Mouse (Mus musculus): Measurements from ENCODE around the gene Abca14. TPM values are rescaled to one million over a fixed set of nuclear protein-coding genes. Genes with fewer than 3 reads are reported as not detected.

Gene Abca14
- polyA plus RNA-seq (2015; fragmentation: Nextera tagmentation; extraction: Ambion mirVana) = not detected in 2 replicates

- H3K4me2 ChIP-seq (replicated peaks; ENCODE audit: low read depth, low read length) = no peak within 1 kb of the TSS; the same call in 1 of the 2 replicates
- 0 out of 2 replicates have a peak, but pooled peaks cover 3% of the 10 kb centered on the region for H3K27me3 ChIP-seq (ENCODE audit: insufficient read depth, low read length)
- no peaks in the 10 kb centered on the region for H3K36me3 ChIP-seq (ENCODE audit: insufficient read depth, low read length)
- H3K9ac ChIP-seq (replicated peaks; ENCODE audit: low read length) = no peak within 1 kb of the TSS
- peaks cover 5% of the 10 kb centered on the region for H3K4me1 ChIP-seq (ENCODE audit: insufficient read depth, low read length)
- H3K9me3 ChIP-seq (ENCODE audit: low read length) = no peaks in the 10 kb centered on the region
- no peak within 1 kb of the TSS for H3K27ac ChIP-seq (ENCODE audit: low read length)
- 4% methylated on average over 26 of the region's 26 CpGs for WGBS
- no peak within 1 kb of the TSS for H3K4me3 ChIP-seq (ENCODE audit: low read length)
- peak; percentile 92 for ATAC-seq (ENCODE audit: low FRiP score, low TSS enrichment)
Observed at GRCm38 (mm10) chr7:120203789-120204188, at the start of gene Abca14. Gene Abca14 (plus strand): TSS chr7:120203961.

GRCm38 (mm10) chr7:120156841-120157409, 46.8 kb upstream of the Abca14 start:
- Histone ChIP-seq H3K27me3 (ENCODE audit: insufficient read depth, low read length) (no peaks in the 10 kb centered on the region), H3K4me3 (ENCODE audit: low read length) (no peak overlapping the region), H3K36me3 (ENCODE audit: insufficient read depth, low read length) (no peaks in the 10 kb centered on the region), H3K4me2 (replicated peaks; ENCODE audit: low read depth, low read length) (no peak overlapping the region), H3K9ac (replicated peaks; ENCODE audit: low read length) (no peak overlapping the region), H3K4me1 (ENCODE audit: insufficient read depth, low read length) (0 out of 2 replicates have a peak, but pooled peaks cover 3% of the 10 kb centered on the region), H3K27ac (ENCODE audit: low read length) (no peak overlapping the region), H3K9me3 (ENCODE audit: low read length) (no peaks in the 10 kb centered on the region)
- WGBS = 45% methylated on average over 2 of the region's 2 CpGs
- no peak for ATAC-seq (ENCODE audit: low FRiP score, low TSS enrichment)

- 0 out of 2 replicates have a peak, but pooled peaks cover 3% of the 10 kb centered on the region for H3K4me1 ChIP-seq (ENCODE audit: insufficient read depth, low read length)
- no peak for ATAC-seq (ENCODE audit: low FRiP score, low TSS enrichment)
- H3K36me3 ChIP-seq (ENCODE audit: insufficient read depth, low read length) = no peaks in the 10 kb centered on the region
- H3K4me2 ChIP-seq (replicated peaks; ENCODE audit: low read depth, low read length) = no peak overlapping the region
- H3K27me3 ChIP-seq (ENCODE audit: insufficient read depth, low read length) = no peaks in the 10 kb centered on the region
- no peak overlapping the region for H3K27ac ChIP-seq (ENCODE audit: low read length)
- no peak overlapping the region for H3K9ac ChIP-seq (replicated peaks; ENCODE audit: low read length)
- 55% methylated on average over 5 of the region's 5 CpGs for WGBS
- no peak overlapping the region for H3K4me3 ChIP-seq (ENCODE audit: low read length)
- H3K9me3 ChIP-seq (ENCODE audit: low read length) = no peaks in the 10 kb centered on the region
Observed at GRCm38 (mm10) chr7:120157575-120158061, 46.1 kb upstream of the Abca14 start.

GRCm38 (mm10) chr7:120158121-120158613, 45.6 kb upstream of the Abca14 start:
- H3K4me2 ChIP-seq (replicated peaks; ENCODE audit: low read depth, low read length) = no peak overlapping the region
- no peaks in the 10 kb centered on the region for H3K9me3 ChIP-seq (ENCODE audit: low read length)
- no peaks in the 10 kb centered on the region for H3K27me3 ChIP-seq (ENCODE audit: insufficient read depth, low read length)
- H3K36me3 ChIP-seq (ENCODE audit: insufficient read depth, low read length) = no peaks in the 10 kb centered on the region
- H3K27ac ChIP-seq (ENCODE audit: low read length) = no peak overlapping the region
- ATAC-seq (ENCODE audit: low FRiP score, low TSS enrichment) = no peak
- H3K9ac ChIP-seq (replicated peaks; ENCODE audit: low read length) = no peak overlapping the region
- H3K4me1 ChIP-seq (ENCODE audit: insufficient read depth, low read length) = 0 out of 2 replicates have a peak, but pooled peaks cover 3% of the 10 kb centered on the region
- H3K4me3 ChIP-seq (ENCODE audit: low read length) = no peak overlapping the region
- 47% methylated on average over 4 of the region's 4 CpGs for WGBS

GRCm38 (mm10) chr7:120163581-120164251, 40.0 kb upstream of the Abca14 start:
- no peaks in the 10 kb centered on the region for H3K36me3 ChIP-seq (ENCODE audit: insufficient read depth, low read length)
- ATAC-seq (ENCODE audit: low FRiP score, low TSS enrichment) = 0 out of 2 replicates have a peak, but pooled peaks have one; percentile 46
- no peak overlapping the region for H3K27ac ChIP-seq (ENCODE audit: low read length)
- H3K9ac ChIP-seq (replicated peaks; ENCODE audit: low read length) = no peak overlapping the region
- H3K27me3 ChIP-seq (ENCODE audit: insufficient read depth, low read length) = no peaks in the 10 kb centered on the region
- no peaks in the 10 kb centered on the region for H3K9me3 ChIP-seq (ENCODE audit: low read length)
- H3K4me2 ChIP-seq (replicated peaks; ENCODE audit: low read depth, low read length) = no peak overlapping the region
- H3K4me3 ChIP-seq (ENCODE audit: low read length) = no peak overlapping the region
- no peaks in the 10 kb centered on the region for H3K4me1 ChIP-seq (ENCODE audit: insufficient read depth, low read length)
- WGBS = 85% methylated on average over 11 of the region's 11 CpGs

GRCm38 (mm10) chr7:120172188-120172700, 31.5 kb upstream of the Abca14 start:
- no peak for ATAC-seq (ENCODE audit: low FRiP score, low TSS enrichment)
- no peaks in the 10 kb centered on the region for H3K36me3 ChIP-seq (ENCODE audit: insufficient read depth, low read length)
- H3K9me3 ChIP-seq (ENCODE audit: low read length) = no peaks in the 10 kb centered on the region
- WGBS = 86% methylated on average over 1 of the region's 1 CpGs
- H3K4me1 ChIP-seq (ENCODE audit: insufficient read depth, low read length) = no peaks in the 10 kb centered on the region
- no peak overlapping the region for H3K4me2 ChIP-seq (replicated peaks; ENCODE audit: low read depth, low read length)
- H3K27me3 ChIP-seq (ENCODE audit: insufficient read depth, low read length) = no peaks in the 10 kb centered on the region
- no peak overlapping the region for H3K9ac ChIP-seq (replicated peaks; ENCODE audit: low read length)
- no peak overlapping the region for H3K27ac ChIP-seq (ENCODE audit: low read length)
- H3K4me3 ChIP-seq (ENCODE audit: low read length) = no peak overlapping the region

GRCm38 (mm10) chr7:120173603-120174244, 30.0 kb upstream of the Abca14 start, which contains the start of gene Anks4b:
Gene Anks4b (plus strand): TSS chr7:120173858.
- Histone ChIP-seq H3K36me3 (ENCODE audit: insufficient read depth, low read length) (no peaks in the 10 kb centered on the region), H3K4me2 (replicated peaks; ENCODE audit: low read depth, low read length) (0 out of 2 replicates have a peak within 1 kb of the TSS, but pooled peaks have one; percentile 16), H3K9ac (replicated peaks; ENCODE audit: low read length) (no peak within 1 kb of the TSS), H3K27ac (ENCODE audit: low read length) (peak within 1 kb of the TSS; percentile 21; the same call in 1 of the 2 replicates), H3K4me1 (ENCODE audit: insufficient read depth, low read length) (no peaks in the 10 kb centered on the region), H3K4me3 (ENCODE audit: low read length) (peak within 1 kb of the TSS; percentile 21), H3K9me3 (ENCODE audit: low read length) (no peaks in the 10 kb centered on the region), H3K27me3 (ENCODE audit: insufficient read depth, low read length) (no peaks in the 10 kb centered on the region)
- 66% methylated on average over 10 of the region's 10 CpGs for WGBS
- ATAC-seq (ENCODE audit: low FRiP score, low TSS enrichment) = peak; percentile 93

- H3K9ac ChIP-seq (replicated peaks; ENCODE audit: low read length) = no peak overlapping the region
- no peaks in the 10 kb centered on the region for H3K27me3 ChIP-seq (ENCODE audit: insufficient read depth, low read length)
- ATAC-seq (ENCODE audit: low FRiP score, low TSS enrichment) = no peak
- no peaks in the 10 kb centered on the region for H3K36me3 ChIP-seq (ENCODE audit: insufficient read depth, low read length)
- no peaks in the 10 kb centered on the region for H3K4me1 ChIP-seq (ENCODE audit: insufficient read depth, low read length)
- H3K4me2 ChIP-seq (replicated peaks; ENCODE audit: low read depth, low read length) = peak overlapping the region; percentile 16; the same call in 1 of the 2 replicates
- WGBS = 69% methylated on average over 11 of the region's 11 CpGs
- no peaks in the 10 kb centered on the region for H3K9me3 ChIP-seq (ENCODE audit: low read length)
- no peak overlapping the region for H3K27ac ChIP-seq (ENCODE audit: low read length)
- peak overlapping the region; percentile 21 for H3K4me3 ChIP-seq (ENCODE audit: low read length)
Observed at GRCm38 (mm10) chr7:120174723-120175504, 28.8 kb upstream of the Abca14 start.

GRCm38 (mm10) chr7:120177611-120178010, 26.1 kb upstream of the Abca14 start:
- no peak overlapping the region for H3K27ac ChIP-seq (ENCODE audit: low read length)
- no peak overlapping the region for H3K4me3 ChIP-seq (ENCODE audit: low read length)
- H3K36me3 ChIP-seq (ENCODE audit: insufficient read depth, low read length) = no peaks in the 10 kb centered on the region
- H3K4me1 ChIP-seq (ENCODE audit: insufficient read depth, low read length) = no peaks in the 10 kb centered on the region
- H3K9ac ChIP-seq (replicated peaks; ENCODE audit: low read length) = no peak overlapping the region
- ATAC-seq (ENCODE audit: low FRiP score, low TSS enrichment) = no peak
- no peaks in the 10 kb centered on the region for H3K9me3 ChIP-seq (ENCODE audit: low read length)
- WGBS = 76% methylated on average over 3 of the region's 3 CpGs
- H3K27me3 ChIP-seq (ENCODE audit: insufficient read depth, low read length) = no peaks in the 10 kb centered on the region
- no peak overlapping the region for H3K4me2 ChIP-seq (replicated peaks; ENCODE audit: low read depth, low read length)

Data from kidney, embryonic 16.5 days (tissue).